In the genomic region with DNA sequence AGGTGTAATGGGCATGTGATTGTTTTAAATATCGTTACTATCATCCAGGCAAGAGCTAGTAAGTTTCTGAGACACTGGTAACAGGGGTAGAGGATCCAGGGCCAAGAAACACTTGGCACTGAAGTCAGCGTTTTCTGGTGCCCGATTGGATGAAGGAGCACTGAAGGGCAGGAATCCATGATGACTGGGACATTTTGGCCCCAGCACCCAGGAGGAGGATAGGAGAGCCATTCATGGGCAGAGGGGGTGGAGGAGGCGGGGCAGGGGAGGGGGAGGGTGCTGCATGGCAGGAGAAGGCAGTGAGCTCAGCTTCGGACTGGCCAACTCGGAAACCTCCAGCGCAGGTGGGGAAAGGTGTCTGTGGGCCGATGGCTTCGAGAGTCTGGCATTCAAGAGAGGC, we compare ENCODE assay signal across 22 mouse cellular contexts. TPM values are rescaled to one million over a fixed set of nuclear protein-coding genes. Genes with fewer than 3 reads are reported as not detected.
A peak's percentile ranks its signal among the peaks of the same experiment; 100 is the strongest.
DNase-seq lines count a peak whose midpoint lies in the region; ATAC-seq and TF ChIP-seq lines count a peak whose summit lies in the region.
"Had no signal": no experiment of that assay in that cellular context is flagged by ENCODE, and none has a peak within 500 bp of the region (broad histone marks: within the 10 kb centered on the region; RNA-seq: fewer than 3 reads in every experiment).

No protein-coding gene starts in this region.

- no peak for TF ChIP-seq CTCF in midbrain, postnatal 0 days (IDR thresholded peaks at IDR 0.05)

- H3K9ac ChIP-seq in kidney, embryonic 16.5 days (replicated peaks; ENCODE audit: low read length) = no peak overlapping the region
- no peak overlapping the region for H3K9ac ChIP-seq in limb, embryonic 15.5 days
- H3K9ac ChIP-seq in midbrain, postnatal 0 days (replicated peaks; ENCODE audit: low read length, poor library complexity, severe bottlenecking) = no peak overlapping the region
- H3K9ac ChIP-seq: heart, embryonic 13.5 days; limb, embryonic 12.5 days had no signal

- H3K4me1 ChIP-seq in kidney, embryonic 16.5 days (ENCODE audit: insufficient read depth, low read length) = peaks cover 46% of the 10 kb centered on the region
- H3K4me1 ChIP-seq in limb, embryonic 15.5 days = peaks cover 53% of the 10 kb centered on the region
- H3K4me1 ChIP-seq in limb, embryonic 10.5 days = no peaks in the 10 kb centered on the region
- no peaks in the 10 kb centered on the region for H3K4me1 ChIP-seq in midbrain, postnatal 0 days (ENCODE audit: insufficient read depth, low read length)

- 73% methylated on average over 9 of the region's 9 CpGs for WGBS in kidney, embryonic 16.5 days
- 63% methylated on average over 9 of the region's 9 CpGs for WGBS in limb, embryonic 15.5 days
- 85% methylated on average over 9 of the region's 9 CpGs for WGBS in limb, embryonic 10.5 days
- 77% methylated on average over 9 of the region's 9 CpGs for WGBS in midbrain, postnatal 0 days

- H3K9me3 ChIP-seq in kidney, embryonic 16.5 days (ENCODE audit: low read length) = no peaks in the 10 kb centered on the region
- no peaks in the 10 kb centered on the region for H3K9me3 ChIP-seq in limb, embryonic 15.5 days
- H3K9me3 ChIP-seq in limb, embryonic 10.5 days (replicated peaks) = no peaks in the 10 kb centered on the region
- no peaks in the 10 kb centered on the region for H3K9me3 ChIP-seq in midbrain, postnatal 0 days (ENCODE audit: low read length)
- H3K9me3 ChIP-seq: heart, embryonic 13.5 days; limb, embryonic 12.5 days had no signal

- no peak overlapping the region for H3K4me2 ChIP-seq in kidney, embryonic 16.5 days (replicated peaks; ENCODE audit: low read depth, low read length)
- H3K4me2 ChIP-seq in limb, embryonic 15.5 days = no peak overlapping the region
- H3K4me2 ChIP-seq in midbrain, postnatal 0 days (ENCODE audit: low read depth, low read length, poor library complexity, severe bottlenecking) = no peak overlapping the region
- H3K4me2 ChIP-seq: heart, embryonic 13.5 days; limb, embryonic 12.5 days had no signal

- ATAC-seq in cerebellum, adult (ENCODE audit: insufficient number of reproducible peaks, low FRiP score, low TSS enrichment) = no peak
- no peak for ATAC-seq in kidney, embryonic 16.5 days (ENCODE audit: low FRiP score, low TSS enrichment)
- no peak for ATAC-seq in limb, embryonic 15.5 days (ENCODE audit: insufficient number of reproducible peaks, low FRiP score, low TSS enrichment, low read depth)
- no peak for ATAC-seq in midbrain, postnatal 0 days (ENCODE audit: low FRiP score)
- ATAC-seq: forebrain, embryonic 14.5 days; inflammation-experienced regulatory T-cells, adult 6 months; midbrain, embryonic 16.5 days had no signal

- H3K4me3 ChIP-seq in kidney, embryonic 16.5 days (ENCODE audit: low read length) = no peak overlapping the region
- H3K4me3 ChIP-seq in limb, embryonic 15.5 days = no peak overlapping the region
- H3K4me3 ChIP-seq in limb, embryonic 10.5 days = no peak overlapping the region
- H3K4me3 ChIP-seq in midbrain, postnatal 0 days (ENCODE audit: low read depth, low read length) = no peak overlapping the region
- H3K4me3 ChIP-seq: erythroblast, embryonic 14.5 days; gastrocnemius, adult 2 months; heart, embryonic 13.5 days; limb, embryonic 12.5 days had no signal

- H3K27me3 ChIP-seq in kidney, embryonic 16.5 days (ENCODE audit: insufficient read depth, low read length) = no peaks in the 10 kb centered on the region
- H3K27me3 ChIP-seq in limb, embryonic 15.5 days = no peaks in the 10 kb centered on the region
- H3K27me3 ChIP-seq in limb, embryonic 10.5 days (ENCODE audit: low read depth, poor library complexity, severe bottlenecking) = peaks cover 8% of the 10 kb centered on the region
- H3K27me3 ChIP-seq in midbrain, postnatal 0 days (ENCODE audit: insufficient read depth, low read length) = no peaks in the 10 kb centered on the region
- H3K27me3 ChIP-seq: CH12.LX; limb, embryonic 12.5 days had no signal

- DNase-seq in cerebellum, adult 9-10 months = peak; percentile 13
- peak; percentile 66 for DNase-seq in kidney, adult 18-20 months
- no peak for DNase-seq in limb, embryonic 10.5 days (ENCODE audit: low spot score)
- peak; percentile 81 for DNase-seq in kidney, adult 9 months
- no peak for DNase-seq in midbrain, postnatal 0 days (ENCODE audit: low spot score)
- DNase-seq: adrenal gland, postnatal 10 days; gastrocnemius, adult 2 months; heart, postnatal 4 days; lung, adult 18-20 months; right cerebral cortex, postnatal 14 days had no signal

- no peaks in the 10 kb centered on the region for H3K36me3 ChIP-seq in kidney, embryonic 16.5 days (ENCODE audit: insufficient read depth, low read length)
- H3K36me3 ChIP-seq in limb, embryonic 15.5 days = no peaks in the 10 kb centered on the region
- no peaks in the 10 kb centered on the region for H3K36me3 ChIP-seq in limb, embryonic 10.5 days
- no peaks in the 10 kb centered on the region for H3K36me3 ChIP-seq in midbrain, postnatal 0 days (ENCODE audit: insufficient read depth, low read length)
- H3K36me3 ChIP-seq: heart, embryonic 13.5 days; limb, embryonic 12.5 days had no signal

- H3K27ac ChIP-seq in kidney, embryonic 16.5 days (ENCODE audit: low read length) = no peak overlapping the region
- H3K27ac ChIP-seq in limb, embryonic 15.5 days = peak overlapping the region; percentile 33; the same call in 1 of the 2 replicates
- no peak overlapping the region for H3K27ac ChIP-seq in limb, embryonic 10.5 days
- no peak overlapping the region for H3K27ac ChIP-seq in midbrain, postnatal 0 days (ENCODE audit: low read depth, low read length)
- H3K27ac ChIP-seq: heart, embryonic 13.5 days; limb, embryonic 12.5 days had no signal

RNA-seq across cellular contexts. Expression of a gene that starts 9.4 kb away (rescaled TPM):
- polyA plus RNA-seq in kidney, embryonic 16.5 days (2015; fragmentation: Nextera tagmentation; extraction: Ambion mirVana) = 49.7 TPM in 2 replicates
- 27.2 and 28.9 TPM in 2 replicates for polyA plus RNA-seq in limb, embryonic 15.5 days (2015; fragmentation: Nextera tagmentation; extraction: Ambion mirVana)
- 6.3 and 11.9 TPM in 2 replicates for polyA plus RNA-seq in limb, embryonic 10.5 days (2016; fragmentation: Nextera tagmentation; extraction: Ambion mirVana)
- total RNA-seq in midbrain, postnatal 0 days (2014; rRNA removed) = 0.66 and 2.8 TPM in 2 replicates
- polyA plus RNA-seq in midbrain, postnatal 0 days (2015; fragmentation: Nextera tagmentation; extraction: Ambion mirVana) = 0.64 and 0.91 TPM in 2 replicates
- total RNA-seq: CH12.LX; granulocyte monocyte progenitor cell, adult 5-6 weeks; megakaryocyte-erythroid progenitor cell, adult 5-6 weeks had no signal
- polyA plus RNA-seq: inflammation-experienced regulatory T-cells, adult 6 months had no signal

Comparison
In these comparisons a context has a peak if more than half of its experiments do, and no peak if none do; other contexts are left out.
1. DNase-seq: peak in cerebellum, adult 9-10 months (single experiment), kidney, adult 18-20 months (single experiment) and kidney, adult 9 months (single experiment); none in limb, embryonic 10.5 days (single experiment) and midbrain, postnatal 0 days (single experiment).